Mouse (Mus musculus) layer of hippocampus, postnatal 25 days (tissue): ENCODE results near the gene Etnk1. TPM values are rescaled to one million over a fixed set of nuclear protein-coding genes. Genes with fewer than 3 reads are reported as not detected.

Experiments
- DNase-seq, 2 experiments: peaks; one replicate each; pipeline ENCODE4 v3.0.0; 2022; ENCODE audit warnings: mixed read lengths in 2 of 2, low spot score in 1 of 2; ENCODE audit errors: extremely low spot score in 1 of 2
- total RNA-seq, 2 experiments: library from RNA; stranded (reverse); gene quantifications; 2 replicates each; pipeline ENCODE4 v1.2.3; 2021

Etnk1 gene
- total RNA-seq, 2 experiments from 2014 or later, result 157 to 170 TPM

DNA sequence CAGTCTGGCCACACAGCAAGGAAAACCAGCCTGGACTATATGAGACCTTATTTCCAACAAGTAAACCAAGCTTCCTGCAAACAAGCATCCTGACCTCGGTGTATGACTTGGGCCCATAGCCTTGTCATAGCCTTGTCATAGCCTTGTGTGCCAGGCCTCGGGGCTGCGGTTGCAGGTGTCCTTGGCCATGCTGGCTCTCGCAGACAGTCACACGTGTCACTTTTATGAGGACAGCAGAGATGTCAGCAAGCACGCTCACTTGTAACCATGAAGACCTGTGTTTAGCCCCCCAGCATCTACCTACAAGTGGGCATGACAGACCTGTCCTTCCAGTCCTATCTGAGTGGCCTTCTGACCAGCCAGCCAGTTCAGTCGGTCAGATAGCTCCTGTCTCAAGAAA is 31.4 kb downstream of the Etnk1 start:
- DNase-seq, result no peak

DNA sequence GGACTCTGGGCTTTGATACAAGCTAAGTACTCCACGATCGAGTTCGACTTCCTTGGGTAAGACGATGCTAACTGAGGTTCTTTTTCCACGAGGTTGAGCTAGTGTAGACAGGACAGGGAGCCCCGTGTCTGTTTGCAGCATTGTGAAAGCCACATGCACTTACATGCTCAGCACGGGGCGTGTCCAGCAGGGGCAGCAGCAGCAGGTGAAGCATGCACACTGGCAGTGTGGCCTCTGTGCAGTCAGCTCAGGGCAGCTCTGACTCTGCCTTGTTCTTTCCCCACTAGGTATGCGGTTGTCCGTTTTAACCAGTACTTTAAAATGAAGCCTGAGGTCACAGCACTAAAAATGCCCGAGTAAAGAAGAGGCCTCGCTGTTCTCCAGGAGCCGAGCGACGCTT is 36.1 kb downstream of the Etnk1 start:
- no peak for DNase-seq

- no peak for DNase-seq
Measured at GRCm38 (mm10) chr6:143208880-143209279, 41.9 kb downstream of the Etnk1 start.

DNA sequence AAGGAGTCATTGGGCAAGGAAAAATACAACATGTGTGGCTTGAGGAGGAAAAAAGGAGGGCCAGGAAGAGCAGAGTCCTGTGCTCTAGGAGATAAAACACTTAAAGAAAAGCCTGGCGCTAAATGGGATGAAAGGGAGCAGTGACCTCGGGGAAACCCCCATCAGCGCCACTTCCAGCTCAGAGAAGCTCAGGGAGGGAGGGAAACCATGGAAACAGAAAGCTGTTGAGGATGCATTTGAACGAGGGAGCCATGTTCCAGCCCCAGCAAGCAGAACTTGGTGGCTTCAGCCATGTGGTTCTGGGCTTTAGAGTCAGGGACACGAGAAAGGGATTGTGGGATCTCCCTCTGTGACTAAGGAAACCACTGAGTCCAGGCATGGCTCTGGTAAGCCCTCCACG is 45.7 kb downstream of the Etnk1 start:
- no peak for DNase-seq

GRCm38 (mm10) chr6:143213461-143213860 is 46.4 kb downstream of the Etnk1 start:
- DNase-seq, result no peak

DNA sequence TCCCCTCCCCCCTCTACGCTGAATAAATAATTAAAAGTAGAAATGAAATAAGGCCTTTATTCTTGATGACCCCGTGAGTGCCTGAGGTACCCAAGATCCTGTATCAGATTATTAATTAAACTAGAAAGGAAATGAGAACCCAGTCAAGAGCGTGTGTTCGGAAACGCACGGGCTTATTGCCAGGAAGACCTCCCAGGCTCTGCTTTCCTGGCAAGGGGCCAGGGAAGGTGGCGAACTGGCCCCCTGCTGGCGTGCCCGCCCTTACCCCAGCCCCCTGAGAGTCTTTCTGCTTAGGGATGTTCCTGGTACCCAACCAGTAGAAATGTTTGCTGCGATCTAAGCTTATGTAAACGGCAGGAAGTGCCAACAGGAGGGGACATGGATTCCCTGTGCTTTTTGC is 49.2 kb downstream of the Etnk1 start:
- DNase-seq, result no peak

DNA sequence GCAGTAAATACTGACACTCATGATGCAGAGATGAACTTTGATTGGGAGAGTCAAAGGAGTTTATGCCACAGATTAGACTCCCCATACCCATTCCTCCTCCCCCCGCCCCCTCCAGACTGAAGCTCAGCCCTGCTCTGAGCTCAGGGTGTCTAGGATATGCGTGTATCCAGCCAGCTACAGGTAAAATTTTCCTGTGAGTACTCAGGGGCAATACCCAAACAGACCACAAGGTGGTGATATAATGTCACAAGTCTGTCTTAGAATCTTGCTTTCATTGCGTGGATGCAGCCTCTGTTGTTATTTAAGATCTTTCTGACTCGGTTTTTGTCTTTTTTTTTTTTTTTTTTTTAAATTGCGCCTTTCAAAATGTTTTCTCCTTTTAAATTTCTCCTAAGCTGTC is 52.3 kb downstream of the Etnk1 start:
- DNase-seq, result peak; percentile 29 to 79

DNA sequence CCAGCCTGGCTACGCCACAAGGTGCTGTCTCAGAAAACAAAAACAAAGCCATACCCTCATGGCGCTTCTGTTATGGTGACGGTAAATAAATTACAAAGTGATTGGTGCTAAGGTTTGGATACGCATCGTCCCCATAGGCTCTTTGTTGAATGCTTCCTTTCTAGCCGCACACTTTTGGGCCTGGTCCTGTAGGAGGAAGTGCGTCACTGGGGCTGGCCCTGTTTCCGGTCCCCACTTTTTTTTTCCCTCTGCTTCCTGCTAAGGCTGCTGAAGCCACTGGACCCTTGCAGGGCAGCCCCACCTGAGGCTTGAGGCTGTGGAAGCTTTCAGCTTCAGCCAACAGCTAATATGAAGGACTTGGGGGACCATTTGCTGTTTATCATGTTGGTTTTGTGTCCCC is 54.2 kb downstream of the Etnk1 start:
- DNase-seq, result no peak

- no peak for DNase-seq
Measured at GRCm38 (mm10) chr6:143224057-143224456, 57.0 kb downstream of the Etnk1 start.

- DNase-seq, result no peak
Measured at GRCm38 (mm10) chr6:143224885-143225284, 57.9 kb downstream of the Etnk1 start.

DNA sequence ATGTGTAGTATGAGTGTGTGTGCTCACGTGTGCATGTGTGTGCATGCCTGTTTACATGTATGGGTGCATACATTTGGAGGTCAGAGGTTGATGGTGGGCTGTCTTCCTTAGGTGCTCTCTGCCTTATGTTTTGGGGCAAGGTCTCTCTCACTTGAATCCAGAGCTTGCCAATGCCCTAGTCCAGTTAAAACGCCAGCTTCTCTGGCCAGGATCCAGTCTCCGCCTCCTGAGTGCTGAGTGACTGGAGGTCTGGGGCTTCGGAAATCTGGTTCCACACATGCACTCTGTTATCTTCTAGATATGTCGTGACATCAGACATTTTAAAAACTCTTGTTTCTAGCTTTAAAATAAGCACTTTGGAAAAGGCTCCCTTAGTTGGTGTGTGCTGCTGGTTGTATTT is 61.7 kb downstream of the Etnk1 start:
- no peak for DNase-seq

- DNase-seq, result no peak
Measured at GRCm38 (mm10) chr6:143229906-143230305, 62.9 kb downstream of the Etnk1 start.

GRCm38 (mm10) chr6:143230888-143231287 is 63.9 kb downstream of the Etnk1 start:
- no peak for DNase-seq

- no peak for DNase-seq
Measured at GRCm38 (mm10) chr6:143232718-143233117, 65.7 kb downstream of the Etnk1 start.

- DNase-seq, result no peak
Measured at GRCm38 (mm10) chr6:143234868-143235267, 67.8 kb downstream of the Etnk1 start.

DNA sequence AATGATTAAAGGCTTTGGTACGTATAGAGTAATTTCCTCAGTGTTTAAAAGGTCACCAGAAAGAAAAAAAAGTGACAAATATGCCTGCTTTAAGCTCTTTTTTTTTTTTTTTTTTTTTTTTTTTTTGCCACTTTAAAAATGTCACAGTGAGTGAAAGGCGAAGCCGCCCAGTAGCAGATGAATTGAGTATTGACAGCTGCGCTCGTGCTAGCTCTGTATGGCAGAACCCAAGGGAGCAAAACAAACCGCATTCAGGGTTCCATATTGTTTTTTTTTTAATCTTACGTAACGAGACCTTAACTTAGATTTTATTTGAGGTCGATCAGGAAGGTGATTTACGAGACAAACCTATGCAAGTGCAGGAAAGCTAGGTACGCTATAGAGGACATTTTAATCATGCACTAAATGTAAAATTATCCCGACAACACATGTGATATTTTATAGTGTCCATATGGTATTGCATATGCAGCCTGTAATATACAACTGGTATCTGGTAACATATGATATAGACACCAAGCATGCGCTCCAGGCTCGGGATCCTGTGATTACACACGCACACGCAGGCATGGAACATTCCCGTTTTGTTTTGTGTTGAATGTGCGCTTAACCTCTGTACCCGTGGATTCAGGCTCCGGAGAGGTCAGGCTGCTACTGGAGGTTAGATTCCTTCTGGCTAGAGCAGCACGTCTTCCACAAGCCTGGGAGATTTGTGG is 72.5 kb downstream of the Etnk1 start:
- no peak for DNase-seq

DNA sequence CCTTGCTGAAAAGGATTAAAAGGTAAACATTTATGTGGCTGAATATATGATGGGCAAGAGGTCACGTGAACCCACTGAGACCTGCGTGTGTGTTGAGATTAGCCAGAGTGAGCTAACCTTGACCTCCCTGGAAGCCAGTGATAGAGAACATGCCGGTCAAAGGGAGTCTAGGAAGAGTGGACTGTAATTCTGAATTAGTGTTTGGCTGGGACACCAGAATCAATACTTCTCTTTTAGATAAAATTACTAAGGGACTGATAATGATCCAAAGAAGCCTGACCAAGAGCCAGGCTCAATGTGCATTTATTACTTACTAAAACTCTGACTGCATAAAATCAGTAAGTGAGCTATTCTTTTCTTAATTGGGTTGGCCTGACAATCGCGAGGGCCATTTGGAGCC is 76.2 kb downstream of the Etnk1 start:
- DNase-seq, result no peak

DNA sequence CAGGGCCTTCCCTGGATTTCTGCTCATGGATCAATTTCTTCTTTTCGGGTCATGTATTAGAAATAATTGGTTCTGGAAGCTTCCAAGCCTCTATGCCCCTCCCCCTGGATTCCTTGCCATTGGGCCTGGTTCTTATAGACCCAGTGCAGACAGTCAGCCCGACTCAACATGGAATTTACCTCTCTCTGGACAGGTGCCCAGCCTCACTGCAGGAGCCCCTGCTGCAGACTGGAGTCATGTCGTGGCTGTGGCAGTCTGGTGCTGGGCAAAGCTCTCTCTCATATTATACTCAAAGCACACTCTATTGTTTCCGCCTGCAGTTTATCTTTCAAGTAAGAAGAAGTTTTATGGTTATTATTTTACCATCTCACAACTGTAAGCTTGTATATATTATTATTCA is 90.9 kb downstream of the Etnk1 start:
- no peak for DNase-seq

- peak in 1 of 2 experiments; percentile 18 for DNase-seq
Measured at GRCm38 (mm10) chr6:143259169-143259629, 92.2 kb downstream of the Etnk1 start.

- DNase-seq, result no peak
Measured at GRCm38 (mm10) chr6:143259870-143260559, 93.0 kb downstream of the Etnk1 start.

DNA sequence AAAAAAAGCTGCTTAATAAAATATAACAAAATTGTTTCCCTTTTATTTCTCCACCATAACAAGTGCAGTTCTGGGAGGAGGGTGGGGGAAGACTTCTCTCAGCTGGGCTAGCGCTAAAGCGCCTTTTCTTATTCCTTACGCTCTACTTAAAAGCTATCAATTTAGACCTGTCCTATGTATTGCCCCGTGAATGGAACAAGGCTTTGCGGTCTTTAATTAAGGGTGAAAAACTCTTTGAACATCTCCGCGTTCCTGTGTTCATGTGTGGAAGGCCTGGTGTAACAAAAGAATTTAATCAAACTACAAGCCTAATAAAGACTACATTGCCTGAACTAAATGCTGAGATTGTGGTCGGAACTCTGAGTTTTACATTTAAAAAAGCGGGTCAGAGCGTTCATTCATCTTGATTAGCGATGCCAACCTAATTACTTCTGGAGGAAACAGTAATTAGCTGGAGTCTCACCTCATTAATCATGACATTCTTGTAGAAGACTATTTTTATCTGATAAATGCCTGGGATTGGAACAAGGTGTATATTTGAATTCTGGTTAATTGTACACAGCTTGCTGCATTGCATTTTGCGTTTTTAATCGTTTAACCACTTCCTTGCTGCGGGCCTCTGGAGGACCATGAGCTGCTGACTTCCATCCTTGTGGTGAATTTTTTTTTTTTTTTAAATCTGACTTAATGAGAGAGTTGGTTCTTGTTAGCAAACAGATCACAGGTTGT is 93.7 kb downstream of the Etnk1 start:
- DNase-seq, result no peak
